Mouse (Mus musculus): ENCODE data around the gene Olfr524. TPM values are rescaled to one million over a fixed set of nuclear protein-coding genes. Genes with fewer than 3 reads are reported as not detected.

Gene Olfr524
- polyA plus RNA-seq, 1 experiment from 2014 or later, result not detected

- DNase-seq (ENCODE audit: low spot score), result no peak
- WGBS, result 72% methylated on average over 4 of the region's 4 CpGs
- Histone ChIP-seq H3K27ac (ENCODE audit: low read length) (no peak overlapping the region), H3K4me3 (ENCODE audit: low read depth, low read length) (no peak overlapping the region), H3K4me2 (replicated peaks; ENCODE audit: low read depth, low read length) (no peak overlapping the region), H3K36me3 (ENCODE audit: insufficient read depth, low read length) (no peaks in the 10 kb centered on the region), H3K9ac (replicated peaks; ENCODE audit: low read depth) (no peak overlapping the region), H3K27me3 (replicated peaks; ENCODE audit: insufficient read depth, low read length) (no peaks in the 10 kb centered on the region), H3K9me3 (ENCODE audit: low read length) (no peaks in the 10 kb centered on the region), H3K4me1 (ENCODE audit: insufficient read depth, low read depth, low read length) (no peaks in the 10 kb centered on the region)
- TF ChIP-seq CTCF (IDR thresholded peaks at IDR 0.05) (no peak), EP300 (IDR thresholded peaks at IDR 0.05) (no peak)
- ATAC-seq, result no peak
These were observed 14.6 kb upstream of the Olfr524 start for GRCm38 (mm10) chr7:140220375-140220774.

DNA sequence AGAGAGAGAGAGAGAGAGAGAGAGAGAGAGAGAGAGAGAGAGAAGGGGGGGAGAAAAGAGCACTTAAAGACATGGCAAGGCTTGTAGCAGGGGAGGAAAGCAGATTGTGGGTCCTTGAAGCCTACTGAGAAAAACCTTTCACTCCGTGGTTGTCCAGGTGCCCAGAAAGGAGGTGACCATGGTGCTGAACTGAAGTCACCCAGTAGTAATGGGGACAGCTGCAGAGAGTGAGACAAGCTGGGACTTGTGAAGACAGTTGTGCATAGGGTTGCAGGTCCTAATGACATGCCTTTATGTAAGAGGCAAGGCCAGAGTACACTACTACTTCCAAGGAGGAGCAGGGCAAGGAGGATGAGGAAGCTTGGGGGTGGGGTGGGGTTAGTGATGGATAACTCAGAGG is 13.5 kb upstream of the Olfr524 start:
- no peak for TF ChIP-seq EP300 (IDR thresholded peaks at IDR 0.05)
- no peak for TF ChIP-seq CTCF (IDR thresholded peaks at IDR 0.05)
- no peaks in the 10 kb centered on the region for H3K9me3 ChIP-seq (ENCODE audit: low read length)
- DNase-seq (ENCODE audit: low spot score), result no peak
- H3K27me3 ChIP-seq (replicated peaks; ENCODE audit: insufficient read depth, low read length), result no peaks in the 10 kb centered on the region
- H3K36me3 ChIP-seq (ENCODE audit: insufficient read depth, low read length), result no peaks in the 10 kb centered on the region
- no peak overlapping the region for H3K4me3 ChIP-seq (ENCODE audit: low read depth, low read length)
- H3K4me2 ChIP-seq (replicated peaks; ENCODE audit: low read depth, low read length), result no peak overlapping the region
- H3K9ac ChIP-seq (replicated peaks; ENCODE audit: low read depth), result no peak overlapping the region
- no peaks in the 10 kb centered on the region for H3K4me1 ChIP-seq (ENCODE audit: insufficient read depth, low read depth, low read length)
- no peak overlapping the region for H3K27ac ChIP-seq (ENCODE audit: low read length)
- no peak for ATAC-seq
- 7% methylated on average over 1 of the region's 1 CpGs for WGBS

GRCm38 (mm10) chr7:140217967-140218366 is 12.2 kb upstream of the Olfr524 start, which contains the start of gene Cd163l1:
Gene Cd163l1 (plus strand): TSS chr7:140218267.
- ATAC-seq (no peak), DNase-seq (ENCODE audit: low spot score) (no peak)
- 77% methylated on average over 2 of the region's 2 CpGs for whole genome bisulfite sequencing
- Histone ChIP-seq H3K27ac (ENCODE audit: low read length) (no peak within 1 kb of the TSS), H3K27me3 (replicated peaks; ENCODE audit: insufficient read depth, low read length) (no peaks in the 10 kb centered on the region), H3K36me3 (ENCODE audit: insufficient read depth, low read length) (no peaks in the 10 kb centered on the region), H3K4me2 (replicated peaks; ENCODE audit: low read depth, low read length) (no peak within 1 kb of the TSS), H3K4me3 (ENCODE audit: low read depth, low read length) (no peak within 1 kb of the TSS), H3K9me3 (ENCODE audit: low read length) (no peaks in the 10 kb centered on the region), H3K4me1 (ENCODE audit: insufficient read depth, low read depth, low read length) (no peaks in the 10 kb centered on the region), H3K9ac (replicated peaks; ENCODE audit: low read depth) (no peak within 1 kb of the TSS)
- TF ChIP-seq EP300 (IDR thresholded peaks at IDR 0.05) (no peak), CTCF (IDR thresholded peaks at IDR 0.05) (no peak)

GRCm38 (mm10) chr7:140213841-140214240 is 8.1 kb upstream of the Olfr524 start:
- H3K36me3 ChIP-seq (ENCODE audit: insufficient read depth, low read length), result no peaks in the 10 kb centered on the region
- DNase-seq (ENCODE audit: low spot score), result no peak
- H3K9me3 ChIP-seq (ENCODE audit: low read length), result no peaks in the 10 kb centered on the region
- no peaks in the 10 kb centered on the region for H3K27me3 ChIP-seq (replicated peaks; ENCODE audit: insufficient read depth, low read length)
- TF ChIP-seq CTCF (IDR thresholded peaks at IDR 0.05), result no peak
- no peak for TF ChIP-seq EP300 (IDR thresholded peaks at IDR 0.05)
- WGBS, result 68% methylated on average over 5 of the region's 5 CpGs
- H3K4me1 ChIP-seq (ENCODE audit: insufficient read depth, low read depth, low read length), result no peaks in the 10 kb centered on the region
- no peak overlapping the region for H3K4me2 ChIP-seq (replicated peaks; ENCODE audit: low read depth, low read length)
- ATAC-seq, result no peak
- H3K4me3 ChIP-seq (ENCODE audit: low read depth, low read length), result no peak overlapping the region
- no peak overlapping the region for H3K27ac ChIP-seq (ENCODE audit: low read length)
- H3K9ac ChIP-seq (replicated peaks; ENCODE audit: low read depth), result no peak overlapping the region

GRCm38 (mm10) chr7:140208677-140209076 is 2.9 kb upstream of the Olfr524 start:
- Histone ChIP-seq H3K4me2 (replicated peaks; ENCODE audit: low read depth, low read length) (no peak overlapping the region), H3K27me3 (replicated peaks; ENCODE audit: insufficient read depth, low read length) (no peaks in the 10 kb centered on the region), H3K9me3 (ENCODE audit: low read length) (no peaks in the 10 kb centered on the region), H3K36me3 (ENCODE audit: insufficient read depth, low read length) (no peaks in the 10 kb centered on the region), H3K27ac (ENCODE audit: low read length) (no peak overlapping the region), H3K4me3 (ENCODE audit: low read depth, low read length) (no peak overlapping the region), H3K4me1 (ENCODE audit: insufficient read depth, low read depth, low read length) (no peaks in the 10 kb centered on the region), H3K9ac (replicated peaks; ENCODE audit: low read depth) (no peak overlapping the region)
- WGBS, result 42% methylated on average over 3 of the region's 3 CpGs
- no peak for TF ChIP-seq EP300 (IDR thresholded peaks at IDR 0.05)
- no peak for TF ChIP-seq CTCF (IDR thresholded peaks at IDR 0.05)
- ATAC-seq, result no peak
- no peak for DNase-seq (ENCODE audit: low spot score)

GRCm38 (mm10) chr7:140208153-140208552 is 2.4 kb upstream of the Olfr524 start:
- Histone ChIP-seq H3K36me3 (ENCODE audit: insufficient read depth, low read length) (no peaks in the 10 kb centered on the region), H3K9ac (replicated peaks; ENCODE audit: low read depth) (no peak overlapping the region), H3K4me2 (replicated peaks; ENCODE audit: low read depth, low read length) (no peak overlapping the region), H3K27me3 (replicated peaks; ENCODE audit: insufficient read depth, low read length) (no peaks in the 10 kb centered on the region), H3K4me1 (ENCODE audit: insufficient read depth, low read depth, low read length) (no peaks in the 10 kb centered on the region), H3K4me3 (ENCODE audit: low read depth, low read length) (no peak overlapping the region), H3K9me3 (ENCODE audit: low read length) (no peaks in the 10 kb centered on the region), H3K27ac (ENCODE audit: low read length) (no peak overlapping the region)
- WGBS, result 45% methylated on average over 8 of the region's 8 CpGs
- ATAC-seq (no peak), DNase-seq (ENCODE audit: low spot score) (no peak)
- TF ChIP-seq CTCF (IDR thresholded peaks at IDR 0.05) (no peak), EP300 (IDR thresholded peaks at IDR 0.05) (no peak)

DNA sequence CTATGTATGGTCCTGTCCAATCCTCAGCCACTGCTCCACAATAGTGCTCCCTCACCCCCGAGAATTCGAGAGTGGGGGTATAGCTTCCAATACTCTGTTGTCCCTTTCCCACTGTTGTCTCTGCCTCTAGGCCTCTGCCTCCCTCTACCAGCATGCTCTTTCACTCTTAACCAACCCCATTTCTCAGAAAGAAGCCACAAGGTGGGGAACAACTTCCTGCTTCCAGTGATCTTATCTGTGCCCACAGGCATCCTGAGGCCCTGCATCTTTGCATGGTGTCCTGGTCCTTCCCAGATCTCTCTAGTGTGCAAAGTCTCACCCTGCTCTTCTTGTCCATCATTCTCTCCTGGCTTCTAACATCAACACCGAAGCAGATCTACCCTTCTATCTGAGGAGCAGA is 1.1 kb upstream of the Olfr524 start:
- Histone ChIP-seq H3K9me3 (ENCODE audit: low read length) (no peaks in the 10 kb centered on the region), H3K4me2 (replicated peaks; ENCODE audit: low read depth, low read length) (no peak overlapping the region), H3K36me3 (ENCODE audit: insufficient read depth, low read length) (no peaks in the 10 kb centered on the region), H3K27me3 (replicated peaks; ENCODE audit: insufficient read depth, low read length) (no peaks in the 10 kb centered on the region), H3K4me3 (ENCODE audit: low read depth, low read length) (no peak overlapping the region), H3K27ac (ENCODE audit: low read length) (no peak overlapping the region), H3K9ac (replicated peaks; ENCODE audit: low read depth) (no peak overlapping the region), H3K4me1 (ENCODE audit: insufficient read depth, low read depth, low read length) (no peaks in the 10 kb centered on the region)
- ATAC-seq, result no peak
- WGBS, result 79% methylated on average over 3 of the region's 3 CpGs
- TF ChIP-seq CTCF (IDR thresholded peaks at IDR 0.05) (no peak), EP300 (IDR thresholded peaks at IDR 0.05) (no peak)
- no peak for DNase-seq (ENCODE audit: low spot score)

Measured in lung, postnatal 0 days (tissue).